Mouse (Mus musculus) midbrain, embryonic 11.5 days (tissue): Measurements from ENCODE around the gene Rps21. TPM values are rescaled to one million over a fixed set of nuclear protein-coding genes. Genes with fewer than 3 reads are reported as not detected.

Experiments
- ATAC-seq: fragments of 200-750 bp; cut with Nextera tagmentation; 2 replicates; pipeline ENCODE4 v1.8.0; 2017; ENCODE audit warnings: moderate TSS enrichment, moderate library complexity; ENCODE audit not compliant: low FRiP score
- DNase-seq: peaks from one replicate; pipeline ENCODE4 v3.0.0; 2015; ENCODE audit warnings: low spot score; ENCODE audit errors: missing footprints
- H3K27ac ChIP-seq: fragments of 300-500 bp; sonication (generic); 2 replicates; pipeline ENCODE4 v1.5.1; 2014; ENCODE audit warnings: low read depth, low read length
- H3K27me3 ChIP-seq: fragments of 300-500 bp; sonication (generic); 2 replicates; pipeline ENCODE4 v1.6.1; 2014; ENCODE audit warnings: mild to moderate bottlenecking, low read length, moderate library complexity, mixed read lengths; ENCODE audit not compliant: control insufficient read depth, insufficient read depth
- H3K36me3 ChIP-seq: fragments of 300-500 bp; sonication (generic); 2 replicates; pipeline ENCODE4 v1.6.1; 2014; ENCODE audit warnings: mild to moderate bottlenecking, low read length, moderate library complexity, mixed read lengths; ENCODE audit not compliant: control insufficient read depth, insufficient read depth
- H3K4me1 ChIP-seq: fragments of 300-500 bp; sonication (generic); 2 replicates; pipeline ENCODE4 v1.6.1; 2014; ENCODE audit warnings: low read length; ENCODE audit not compliant: control insufficient read depth, insufficient read depth
- H3K4me2 ChIP-seq: fragments of 300-500 bp; sonication (generic); 2 replicates; pipeline ENCODE4 v1.6.1; 2014; ENCODE audit warnings: mild to moderate bottlenecking, moderate library complexity
- H3K4me3 ChIP-seq: fragments of 300-500 bp; sonication (generic); 2 replicates; pipeline ENCODE4 v1.5.1; 2014; ENCODE audit warnings: low read depth, low read length
- H3K9ac ChIP-seq: fragments of 300-500 bp; sonication (generic); 2 replicates; pipeline ENCODE4 v1.6.1; 2014; ENCODE audit warnings: low read length
- H3K9me3 ChIP-seq: fragments of 300-500 bp; sonication (generic); 2 replicates; pipeline ENCODE4 v1.6.1; 2016; ENCODE audit warnings: low read length; ENCODE audit not compliant: control insufficient read depth
- WGBS: fragments of 180-500 bp; shearing (Covaris S2); extraction: QIAGEN DNeasy Blood & Tissue Kit; methylation state at CpG from one replicate; pipeline ENCODE4 v1.1.7; 2014; 5-methylcytosine and 5-hydroxymethylcytosine counted together
- microRNA-seq: library from miRNA; unstranded; fragments of <30 nt; microRNA quantifications from one replicate; pipeline ENCODE4, GENCODE M21; 2017
- polyA plus RNA-seq: library from polyadenylated mRNA; unstranded; fragments of >200 nt; fragmentation: Nextera tagmentation; extraction: Ambion mirVana; gene quantifications from 2 replicates; pipeline ENCODE4 v1.2.1, GENCODE M21; 2014

Rps21 gene
- polyA plus RNA-seq, 1 experiment from 2014 or later, result 494 TPM

GRCm38 (mm10) chr2:180306009-180306408 lies 48.8 kb downstream of the Rps21 start:
- no peak for DNase-seq
- no peak overlapping the region for H3K4me3 ChIP-seq
- H3K4me2 ChIP-seq, result no peak overlapping the region
- H3K27ac ChIP-seq, result no peak overlapping the region
- no peaks in the 10 kb centered on the region for H3K27me3 ChIP-seq
- no peaks in the 10 kb centered on the region for H3K4me1 ChIP-seq
- no peak for ATAC-seq
- 75% methylated on average over 2 of the region's 2 CpGs for WGBS
- no peaks in the 10 kb centered on the region for H3K36me3 ChIP-seq
- no peaks in the 10 kb centered on the region for H3K9me3 ChIP-seq
- H3K9ac ChIP-seq, result no peak overlapping the region

DNA sequence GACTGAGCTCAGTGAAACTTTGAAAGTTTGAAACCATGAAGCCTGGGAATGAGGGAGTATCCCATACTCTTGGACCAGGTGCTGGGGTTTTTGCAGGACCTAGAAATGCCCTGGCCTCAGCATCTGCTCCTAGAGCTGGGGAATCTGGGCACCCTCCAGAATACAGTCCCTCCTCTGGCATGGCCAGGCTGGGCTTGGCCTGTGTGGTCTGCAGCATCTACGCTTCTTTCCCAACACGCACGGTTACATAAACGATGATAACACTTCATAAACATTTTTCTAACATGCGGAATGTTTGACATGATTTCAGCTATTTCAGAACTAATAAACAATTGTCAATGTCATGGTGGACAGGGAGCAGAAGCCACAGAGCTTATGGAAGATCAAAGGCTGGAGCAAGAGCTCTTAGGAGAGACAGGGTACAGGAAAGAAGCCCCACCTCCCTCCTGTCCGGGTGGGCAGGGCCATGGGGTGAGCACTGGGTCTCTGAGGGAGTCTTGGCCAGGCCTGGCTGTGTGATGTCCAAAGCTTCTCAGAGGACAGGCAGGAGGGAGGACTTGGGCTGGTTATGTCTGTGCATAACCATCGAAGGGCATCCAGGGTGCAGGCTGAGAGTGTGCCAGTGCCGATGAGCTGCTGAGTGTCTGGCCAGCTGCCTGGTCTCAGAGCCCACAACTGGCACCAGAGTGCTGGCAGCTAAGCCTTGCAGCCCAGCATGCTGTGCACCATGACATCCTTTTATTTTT lies 49.4 kb downstream of the Rps21 start:
- 91% methylated on average over 8 of the region's 8 CpGs for whole genome bisulfite sequencing
- Histone ChIP-seq H3K36me3 (no peaks in the 10 kb centered on the region), H3K4me2 (no peak overlapping the region), H3K27ac (no peak overlapping the region), H3K4me1 (no peaks in the 10 kb centered on the region), H3K27me3 (no peaks in the 10 kb centered on the region), H3K9ac (no peak overlapping the region), H3K9me3 (no peaks in the 10 kb centered on the region), H3K4me3 (no peak overlapping the region)
- DNase-seq, result no peak
- no peak for ATAC-seq

GRCm38 (mm10) chr2:180307680-180308079 lies 50.5 kb downstream of the Rps21 start:
- Histone ChIP-seq H3K27me3 (no peaks in the 10 kb centered on the region), H3K27ac (no peak overlapping the region)

More at GRCm38 (mm10) chr2:180307680-180308079, 50.5 kb downstream of the Rps21 start:
- Histone ChIP-seq H3K4me1 (no peaks in the 10 kb centered on the region), H3K9ac (no peak overlapping the region), H3K36me3 (no peaks in the 10 kb centered on the region), H3K9me3 (no peaks in the 10 kb centered on the region), H3K4me2 (no peak overlapping the region), H3K4me3 (no peak overlapping the region)
- WGBS, result 74% methylated on average over 2 of the region's 2 CpGs
- ATAC-seq (no peak), DNase-seq (no peak)

Small RNA genes within 50 kb of the gene (microRNA-seq; reads per million reads assigned to microRNA genes)
- 2.8 reads per million, percentile 12 among the genes with 10 or more reads in this experiment for gene Mir3091

Other genes starting within 250 kb of the Rps21 start
- gene Lsm14b, start 232.4 kb upstream of the Rps21 start, polyA plus RNA-seq, result 11.1 and 14.5 TPM in 2 replicates
- 697 and 701 TPM in 2 replicates for gene Psma7, start 214.9 kb upstream of the Rps21 start, polyA plus RNA-seq
- gene Ss18l1, start 214.9 kb upstream of the Rps21 start, polyA plus RNA-seq, result 14.6 and 17.8 TPM in 2 replicates
- 29.8 and 30.3 TPM in 2 replicates for gene Mtg2, start 186.8 kb upstream of the Rps21 start, polyA plus RNA-seq
- 3.0 and 3.2 TPM in 2 replicates for gene Hrh3, start 152.9 kb upstream of the Rps21 start, polyA plus RNA-seq
- gene Osbpl2, start 138.1 kb upstream of the Rps21 start, polyA plus RNA-seq, result 43.3 and 46.3 TPM in 2 replicates
- gene Adrm1, start 85.9 kb upstream of the Rps21 start, polyA plus RNA-seq, result 170 and 171 TPM in 2 replicates
- 3.8 and 3.9 TPM in 2 replicates for gene Lama5, start 31.5 kb upstream of the Rps21 start, polyA plus RNA-seq
- 13.3 and 14.4 TPM in 2 replicates for gene Cables2, start 16.1 kb downstream of the Rps21 start, polyA plus RNA-seq
- not detected in 2 replicates for gene Rbbp8nl, start 32.5 kb downstream of the Rps21 start, polyA plus RNA-seq
- gene Gata5, start 77.3 kb downstream of the Rps21 start, polyA plus RNA-seq, result not detected in 2 replicates
- 4.9 and 5.5 TPM in 2 replicates for gene Slco4a1, start 198.9 kb downstream of the Rps21 start, polyA plus RNA-seq
- gene Ntsr1, start 242.6 kb downstream of the Rps21 start, polyA plus RNA-seq, result 0.04 and 0.14 TPM in 2 replicates